Mouse (Mus musculus): ENCODE results near the gene Olfr291.

Gene Olfr291

DNA sequence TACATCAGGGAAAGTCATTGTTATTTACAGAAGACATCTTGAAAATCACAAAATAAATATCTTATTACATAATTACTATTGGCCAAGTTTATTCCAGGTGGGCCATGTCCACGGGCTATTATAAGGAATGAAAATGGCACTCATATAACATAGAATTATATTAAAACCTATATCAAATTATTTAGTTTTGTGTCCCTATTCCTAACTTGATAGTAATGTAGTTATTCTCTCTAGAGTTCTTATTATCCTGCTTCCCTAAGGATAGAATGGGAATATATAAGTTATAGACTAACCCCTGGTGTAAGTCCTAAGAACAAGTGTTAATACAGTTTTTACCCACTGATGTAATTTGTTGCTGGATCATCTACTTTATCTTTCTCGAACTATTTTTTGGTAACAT, at the start of gene Olfr291:
Olfr291 (plus strand) TSS at position 301 of the 400 bp plus-strand sequence.
- no peak for DNase-seq (ENCODE audit: low spot score)

DNA sequence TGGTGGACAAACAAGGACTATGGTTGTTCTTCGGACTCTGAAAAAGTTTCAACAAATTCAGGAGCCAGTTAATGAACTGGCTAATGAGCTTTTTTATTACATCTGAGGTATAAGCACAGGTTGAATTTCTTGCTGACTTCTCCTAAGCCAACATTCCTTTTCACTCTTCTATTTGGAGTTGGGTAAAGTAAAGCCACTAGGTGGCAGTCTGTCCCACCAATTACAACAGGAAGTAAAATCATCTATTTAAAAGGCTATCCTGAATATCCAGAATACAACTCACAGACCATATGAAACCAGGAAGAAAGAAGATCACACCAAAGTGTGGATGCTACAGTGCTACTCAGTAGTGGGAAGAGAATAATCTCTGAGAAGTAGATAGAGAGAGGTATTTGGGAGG, 48.1 kb upstream of the Olfr291 start:
- no peak for DNase-seq (ENCODE audit: low spot score)

DNA sequence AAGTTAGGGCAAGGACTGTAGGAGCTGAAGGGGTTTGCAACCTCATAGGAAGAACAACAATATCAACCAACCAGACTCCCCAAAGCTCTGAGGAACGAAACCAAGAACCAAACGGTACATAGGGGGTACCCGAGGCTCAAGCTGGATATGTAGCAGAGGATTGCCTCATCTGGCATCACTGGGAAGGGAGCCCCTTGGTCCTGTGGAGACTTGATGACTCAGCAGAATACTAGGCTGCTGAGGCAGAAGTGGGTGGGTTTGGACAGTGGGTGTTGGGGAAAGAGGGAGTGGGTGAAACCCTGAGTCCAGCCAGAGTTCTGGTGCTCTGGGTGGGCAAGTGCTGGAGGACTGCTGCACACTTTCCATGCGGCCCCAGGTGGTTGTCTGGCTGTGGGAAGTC, 47.2 kb upstream of the Olfr291 start:
- no peak for DNase-seq (ENCODE audit: low spot score)

DNA sequence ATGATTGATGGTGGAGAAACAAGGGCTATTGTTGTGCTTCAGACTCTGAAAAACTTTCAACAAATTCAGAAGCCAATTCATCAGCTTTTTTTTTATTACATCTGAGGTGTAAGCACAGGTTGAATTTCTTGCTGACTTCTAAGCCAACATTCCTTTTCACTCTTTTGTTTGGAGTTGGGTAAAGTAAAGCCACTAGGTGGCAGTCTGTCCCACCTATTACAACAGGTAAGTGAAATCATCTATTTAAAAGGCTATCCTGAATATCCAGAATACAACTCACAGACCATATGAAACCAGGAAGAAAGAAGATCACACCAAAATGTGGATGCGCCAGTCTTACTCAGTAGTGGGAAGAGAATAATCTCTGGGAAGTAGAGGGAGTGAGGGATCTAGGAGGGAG, 31.2 kb downstream of the Olfr291 start:
- no peak for DNase-seq (ENCODE audit: low spot score)

All from ovary, postnatal 36 days (tissue).